Mouse (Mus musculus): Measurements from ENCODE around the gene Yipf2. TPM values are rescaled to one million over a fixed set of nuclear protein-coding genes. Genes with fewer than 3 reads are reported as not detected.
"Not testable (repeated sequence)": the region's sequence is repeated elsewhere in the genome, so short reads cannot be mapped to it uniquely, and the experiment has no call there.

The Yipf2 gene
- polyA plus RNA-seq, 1 experiment from 2014 or later = 15.2 TPM

GRCm38 (mm10) chr9:21555198-21555742 lies 37.4 kb downstream of the Yipf2 start:
- ATAC-seq (ENCODE audit: extremely low read depth, insufficient number of reproducible peaks, low FRiP score, low TSS enrichment) = no peak
- H3K4me1 ChIP-seq = peaks cover 48% of the 10 kb centered on the region
- H3K27ac ChIP-seq (replicated peaks) = no peak overlapping the region
- no peak overlapping the region for H3K9ac ChIP-seq
- H3K36me3 ChIP-seq = peaks cover 41% of the 10 kb centered on the region
- H3K9me3 ChIP-seq = no peaks in the 10 kb centered on the region
- H3K4me3 ChIP-seq = no peak overlapping the region
- H3K4me2 ChIP-seq = no peak overlapping the region
- WGBS = 80% methylated on average over 6 of the region's 6 CpGs
- H3K27me3 ChIP-seq (replicated peaks) = no peaks in the 10 kb centered on the region

- Histone ChIP-seq H3K27ac (replicated peaks) (no peak overlapping the region), H3K9me3 (no peaks in the 10 kb centered on the region), H3K4me3 (no peak overlapping the region), H3K36me3 (peaks cover 49% of the 10 kb centered on the region), H3K4me1 (peaks cover 47% of the 10 kb centered on the region), H3K4me2 (no peak overlapping the region), H3K27me3 (replicated peaks) (no peaks in the 10 kb centered on the region), H3K9ac (peak overlapping the region; percentile 37; the same call in 1 of the 2 replicates)
- no peak for ATAC-seq (ENCODE audit: extremely low read depth, insufficient number of reproducible peaks, low FRiP score, low TSS enrichment)
- WGBS = 82% methylated on average over 6 of the region's 6 CpGs
Observed at GRCm38 (mm10) chr9:21553607-21554273, 38.9 kb downstream of the Yipf2 start.

GRCm38 (mm10) chr9:21551049-21551448 lies 41.6 kb downstream of the Yipf2 start:
- Histone ChIP-seq H3K36me3 (peaks cover 49% of the 10 kb centered on the region), H3K27ac (replicated peaks) (no peak overlapping the region)
- WGBS = 82% methylated on average over 2 of the region's 2 CpGs

GRCm38 (mm10) chr9:21547075-21547941 lies 45.3 kb downstream of the Yipf2 start:
- Histone ChIP-seq H3K9me3 (no peaks in the 10 kb centered on the region), H3K27ac (replicated peaks) (peak overlapping the region; percentile 98), H3K9ac (peak overlapping the region; percentile 96), H3K27me3 (replicated peaks) (no peaks in the 10 kb centered on the region), H3K4me1 (peaks cover 27% of the 10 kb centered on the region), H3K4me2 (peak overlapping the region; percentile 85), H3K4me3 (peak overlapping the region; percentile 84), H3K36me3 (peaks cover 28% of the 10 kb centered on the region)
- ATAC-seq (ENCODE audit: extremely low read depth, insufficient number of reproducible peaks, low FRiP score, low TSS enrichment) = peak; percentile 28
- under 1% methylated on average over 55 of the region's 66 CpGs for WGBS

More at GRCm38 (mm10) chr9:21551049-21551448, 41.6 kb downstream of the Yipf2 start:
- no peak overlapping the region for H3K9ac ChIP-seq
- H3K27me3 ChIP-seq (replicated peaks) = no peaks in the 10 kb centered on the region
- H3K4me3 ChIP-seq = no peak overlapping the region
- ATAC-seq (ENCODE audit: extremely low read depth, insufficient number of reproducible peaks, low FRiP score, low TSS enrichment) = no peak
- no peak overlapping the region for H3K4me2 ChIP-seq
- H3K4me1 ChIP-seq = peaks cover 37% of the 10 kb centered on the region
- no peaks in the 10 kb centered on the region for H3K9me3 ChIP-seq

GRCm38 (mm10) chr9:21546789-21547074 lies 45.9 kb downstream of the Yipf2 start, which contains the start of gene Carm1:
Gene Carm1, plus strand, starts transcription at chr9:21546894.
- WGBS = 2% methylated on average over 12 of the region's 52 CpGs
- H3K4me2 ChIP-seq = peak within 1 kb of the TSS; percentile 85
- H3K27ac ChIP-seq (replicated peaks) = peak within 1 kb of the TSS; percentile 98
- H3K36me3 ChIP-seq = peaks cover 26% of the 10 kb centered on the region
- H3K9ac ChIP-seq = peak within 1 kb of the TSS; percentile 96
- no peaks in the 10 kb centered on the region for H3K27me3 ChIP-seq (replicated peaks)
- H3K9me3 ChIP-seq = no peaks in the 10 kb centered on the region
- ATAC-seq (ENCODE audit: extremely low read depth, insufficient number of reproducible peaks, low FRiP score, low TSS enrichment) = no peak
- H3K4me3 ChIP-seq = peak within 1 kb of the TSS; percentile 84
- H3K4me1 ChIP-seq = peaks cover 27% of the 10 kb centered on the region

- ATAC-seq (ENCODE audit: extremely low read depth, insufficient number of reproducible peaks, low FRiP score, low TSS enrichment) = peak; percentile 94
- H3K4me1 ChIP-seq = peaks cover 27% of the 10 kb centered on the region
- H3K4me2 ChIP-seq = peak overlapping the region; percentile 71
- H3K4me3 ChIP-seq = peak overlapping the region; percentile 84
- H3K36me3 ChIP-seq = peaks cover 20% of the 10 kb centered on the region
- peak overlapping the region; percentile 96 for H3K9ac ChIP-seq
- H3K27me3 ChIP-seq (replicated peaks) = no peaks in the 10 kb centered on the region
- H3K9me3 ChIP-seq = no peaks in the 10 kb centered on the region
- peak overlapping the region; percentile 98 for H3K27ac ChIP-seq (replicated peaks)
- WGBS = under 1% methylated on average over 66 of the region's 67 CpGs
Observed at GRCm38 (mm10) chr9:21545916-21546788, 46.5 kb downstream of the Yipf2 start.

- Histone ChIP-seq H3K9me3 (no peaks in the 10 kb centered on the region), H3K27me3 (replicated peaks) (no peaks in the 10 kb centered on the region), H3K4me1 (peaks cover 27% of the 10 kb centered on the region), H3K9ac (peak overlapping the region; percentile 96), H3K4me3 (peak overlapping the region; percentile 84), H3K27ac (replicated peaks) (peak overlapping the region; percentile 98), H3K36me3 (peaks cover 14% of the 10 kb centered on the region), H3K4me2 (peak overlapping the region; percentile 71)
- WGBS = 15% methylated on average over 9 of the region's 9 CpGs
- ATAC-seq (ENCODE audit: extremely low read depth, insufficient number of reproducible peaks, low FRiP score, low TSS enrichment) = peak; percentile 26; the same call in 1 of the 2 replicates
Observed at GRCm38 (mm10) chr9:21545351-21545915, 47.2 kb downstream of the Yipf2 start.

GRCm38 (mm10) chr9:21542001-21542400 lies 50.6 kb downstream of the Yipf2 start:
- H3K4me1 ChIP-seq = peaks cover 18% of the 10 kb centered on the region
- not testable (repeated sequence) for H3K9me3 ChIP-seq; H3K4me3 ChIP-seq; H3K27me3 ChIP-seq (replicated peaks); H3K36me3 ChIP-seq; H3K4me2 ChIP-seq; H3K9ac ChIP-seq; ATAC-seq (ENCODE audit: extremely low read depth, insufficient number of reproducible peaks, low FRiP score, low TSS enrichment); H3K27ac ChIP-seq (replicated peaks)
- WGBS = 76% methylated on average over 2 of the region's 2 CpGs

GRCm38 (mm10) chr9:21539981-21540753 lies 52.5 kb downstream of the Yipf2 start:
- Histone ChIP-seq H3K4me3 (no peak overlapping the region), H3K27me3 (replicated peaks) (no peaks in the 10 kb centered on the region), H3K4me1 (peaks cover 16% of the 10 kb centered on the region), H3K9me3 (no peaks in the 10 kb centered on the region), H3K27ac (replicated peaks) (no peak overlapping the region), H3K9ac (no peak overlapping the region), H3K36me3 (no peaks in the 10 kb centered on the region), H3K4me2 (no peak overlapping the region)
- 57% methylated on average over 7 of the region's 7 CpGs for WGBS
- no peak for ATAC-seq (ENCODE audit: extremely low read depth, insufficient number of reproducible peaks, low FRiP score, low TSS enrichment)

Data from heart, embryonic 13.5 days (tissue).